Mouse (Mus musculus) heart, adult 2 months (tissue): ENCODE results near the gene Uchl4.

Experiments used
- CTCF ChIP-seq: fragments of 200-600 bp; IDR thresholded peaks from 2 replicates; pipeline ENCODE4 v1.8.1; 2022; ENCODE audit warnings: antibody characterized with exemption, mild to moderate bottlenecking, moderate library complexity
- POLR2A ChIP-seq: fragments of 200-500 bp; IDR thresholded peaks from 2 replicates; pipeline ENCODE4 v1.6.1; 2011; ENCODE audit warnings: mild to moderate bottlenecking, low read depth, low read length, control low read depth; ENCODE audit not compliant: insufficient read depth

DNA sequence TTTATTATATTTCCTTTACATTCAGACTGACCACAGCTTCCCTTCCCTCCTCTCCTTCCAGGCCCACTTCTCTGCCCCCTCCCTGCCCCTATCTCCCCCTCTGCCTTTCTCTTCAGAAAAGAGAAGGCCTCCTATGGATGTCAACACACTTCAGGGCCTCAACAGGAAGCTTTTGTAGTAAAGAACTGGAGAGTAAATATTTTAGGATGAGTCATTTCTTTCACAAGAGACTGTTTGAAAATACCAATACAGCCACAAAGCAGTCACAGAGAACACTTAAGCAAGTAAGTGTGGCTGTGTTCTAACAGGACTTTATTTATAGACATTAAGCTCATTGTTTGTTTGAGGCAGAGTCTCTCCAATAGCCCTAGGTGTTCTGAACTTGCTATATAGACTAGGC lies 32.7 kb upstream of the Uchl4 start:
- TF ChIP-seq CTCF: no peak
- TF ChIP-seq POLR2A: no peak
